Comparison of ENCODE assay signal across 20 mouse cellular contexts in the genomic region with DNA sequence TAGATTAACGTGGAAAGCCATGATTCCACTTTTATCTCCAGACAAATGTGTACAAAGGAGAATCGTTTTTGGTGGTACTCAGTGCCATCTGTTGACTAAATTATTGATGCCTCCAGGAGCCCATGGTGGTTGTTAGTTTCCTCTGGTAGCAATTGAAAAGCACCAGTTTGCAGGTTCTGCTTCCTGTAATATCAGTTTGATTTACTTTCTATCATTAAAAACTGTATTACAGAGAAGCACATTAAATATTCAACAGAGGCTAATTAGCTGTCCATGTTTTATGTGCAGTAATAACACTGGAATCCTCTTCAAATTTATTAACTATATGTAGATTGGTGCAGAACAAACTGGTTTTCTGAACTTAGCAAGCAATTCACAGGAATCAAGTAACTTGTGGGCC.
DNase-seq lines count a peak whose midpoint lies in the region; ATAC-seq and TF ChIP-seq lines count a peak whose summit lies in the region.
"Had no signal": no experiment of that assay in that cellular context is flagged by ENCODE, and none has a peak within 500 bp of the region (broad histone marks: within the 10 kb centered on the region; RNA-seq: fewer than 3 reads in every experiment).

No protein-coding gene starts in this region.

- TF ChIP-seq CTCF in kidney, postnatal 0 days (IDR thresholded peaks at IDR 0.05; ENCODE audit: low read depth): no peak

- H3K27ac ChIP-seq in hindbrain, embryonic 15.5 days (replicated peaks): no peak overlapping the region
- H3K27ac ChIP-seq in hindbrain, embryonic 11.5 days (ENCODE audit: low read depth, low read length): no peak overlapping the region
- no peak overlapping the region for H3K27ac ChIP-seq in kidney, postnatal 0 days
- H3K27ac ChIP-seq in neural tube, embryonic 13.5 days (replicated peaks): no peak overlapping the region
- no peak overlapping the region for H3K27ac ChIP-seq in neural tube, embryonic 15.5 days (replicated peaks)
- H3K27ac ChIP-seq: embryonic facial prominence, embryonic 10.5 days; embryonic facial prominence, embryonic 12.5 days; forebrain, embryonic 13.5 days; forebrain, embryonic 15.5 days had no signal

- H3K27me3 ChIP-seq in hindbrain, embryonic 15.5 days: no peaks in the 10 kb centered on the region
- no peaks in the 10 kb centered on the region for H3K27me3 ChIP-seq in hindbrain, embryonic 11.5 days (ENCODE audit: control insufficient read depth, insufficient read depth, low read length)
- H3K27me3 ChIP-seq in kidney, postnatal 0 days (ENCODE audit: insufficient read depth, low read length): no peaks in the 10 kb centered on the region
- no peaks in the 10 kb centered on the region for H3K27me3 ChIP-seq in neural tube, embryonic 13.5 days
- H3K27me3 ChIP-seq in neural tube, embryonic 15.5 days (replicated peaks): no peaks in the 10 kb centered on the region
- H3K27me3 ChIP-seq: embryonic facial prominence, embryonic 12.5 days; forebrain, embryonic 13.5 days; forebrain, embryonic 15.5 days had no signal

- no peak for DNase-seq in hindbrain, embryonic 11.5 days (ENCODE audit: low spot score)
- peak; percentile 18 for DNase-seq in kidney, postnatal 0 days (ENCODE audit: low spot score)
- no peak for DNase-seq in kidney, postnatal 10 days
- DNase-seq in neural tube, embryonic 10.5 days (ENCODE audit: extremely low spot score, low spot score): no peak
- DNase-seq in adrenal gland, adult 2 months: no peak
- DNase-seq: adrenal gland, adult 8-10 months; adrenal gland, postnatal 14 days; adrenal gland, postnatal 36 days; cerebellum, adult 11-12 months; cerebellum, adult 2 months; cerebellum, adult 9-10 months; cerebellum, postnatal 10 days; cerebellum, postnatal 25 days had no signal

- 66% methylated on average over 2 of the region's 2 CpGs for WGBS in hindbrain, embryonic 15.5 days
- WGBS in hindbrain, embryonic 11.5 days: 79% methylated on average over 2 of the region's 2 CpGs
- 60% methylated on average over 2 of the region's 2 CpGs for WGBS in kidney, postnatal 0 days
- 42% methylated on average over 2 of the region's 2 CpGs for WGBS in neural tube, embryonic 13.5 days
- 28% methylated on average over 2 of the region's 2 CpGs for WGBS in neural tube, embryonic 15.5 days

- no peak overlapping the region for H3K4me3 ChIP-seq in hindbrain, embryonic 15.5 days
- no peak overlapping the region for H3K4me3 ChIP-seq in hindbrain, embryonic 11.5 days (ENCODE audit: low read depth, low read length)
- H3K4me3 ChIP-seq in kidney, postnatal 0 days (replicated peaks; ENCODE audit: low read depth, low read length): no peak overlapping the region
- H3K4me3 ChIP-seq in neural tube, embryonic 13.5 days: no peak overlapping the region
- H3K4me3 ChIP-seq in neural tube, embryonic 15.5 days (replicated peaks): no peak overlapping the region
- H3K4me3 ChIP-seq: embryonic facial prominence, embryonic 10.5 days; embryonic facial prominence, embryonic 12.5 days; forebrain, embryonic 13.5 days; forebrain, embryonic 15.5 days had no signal

- peak; percentile 61; the same call in 1 of the 2 replicates for ATAC-seq in hindbrain, embryonic 15.5 days (ENCODE audit: low FRiP score, low read depth)
- ATAC-seq in hindbrain, embryonic 11.5 days (ENCODE audit: low FRiP score): no peak
- no peak for ATAC-seq in kidney, postnatal 0 days (replicated peaks; ENCODE audit: low FRiP score, low read depth)
- ATAC-seq in neural tube, embryonic 13.5 days (ENCODE audit: low read depth): peak; percentile 79
- peak; percentile 90 for ATAC-seq in neural tube, embryonic 15.5 days (ENCODE audit: low FRiP score)
- ATAC-seq: forebrain, embryonic 13.5 days; forebrain, embryonic 15.5 days had no signal

- H3K4me2 ChIP-seq in hindbrain, embryonic 15.5 days: no peak overlapping the region
- H3K4me2 ChIP-seq in hindbrain, embryonic 11.5 days (replicated peaks; ENCODE audit: low read depth, low read length): no peak overlapping the region
- no peak overlapping the region for H3K4me2 ChIP-seq in kidney, postnatal 0 days (ENCODE audit: low read length)
- H3K4me2 ChIP-seq in neural tube, embryonic 13.5 days: no peak overlapping the region
- no peak overlapping the region for H3K4me2 ChIP-seq in neural tube, embryonic 15.5 days
- H3K4me2 ChIP-seq: embryonic facial prominence, embryonic 12.5 days; forebrain, embryonic 13.5 days; forebrain, embryonic 15.5 days had no signal

- H3K36me3 ChIP-seq in hindbrain, embryonic 15.5 days: no peaks in the 10 kb centered on the region
- H3K36me3 ChIP-seq in hindbrain, embryonic 11.5 days (ENCODE audit: control insufficient read depth, insufficient read depth, low read length): no peaks in the 10 kb centered on the region
- H3K36me3 ChIP-seq in kidney, postnatal 0 days (ENCODE audit: insufficient read depth, low read length): no peaks in the 10 kb centered on the region
- no peaks in the 10 kb centered on the region for H3K36me3 ChIP-seq in neural tube, embryonic 13.5 days
- no peaks in the 10 kb centered on the region for H3K36me3 ChIP-seq in neural tube, embryonic 15.5 days
- H3K36me3 ChIP-seq: embryonic facial prominence, embryonic 10.5 days; embryonic facial prominence, embryonic 12.5 days; forebrain, embryonic 15.5 days had no signal

- no peaks in the 10 kb centered on the region for H3K9me3 ChIP-seq in hindbrain, embryonic 15.5 days
- no peaks in the 10 kb centered on the region for H3K9me3 ChIP-seq in hindbrain, embryonic 11.5 days (ENCODE audit: control insufficient read depth, low read length)
- no peaks in the 10 kb centered on the region for H3K9me3 ChIP-seq in kidney, postnatal 0 days (replicated peaks; ENCODE audit: low read length)
- H3K9me3 ChIP-seq in neural tube, embryonic 13.5 days: no peaks in the 10 kb centered on the region
- no peaks in the 10 kb centered on the region for H3K9me3 ChIP-seq in neural tube, embryonic 15.5 days (replicated peaks)
- H3K9me3 ChIP-seq: embryonic facial prominence, embryonic 10.5 days; embryonic facial prominence, embryonic 12.5 days; forebrain, embryonic 13.5 days; forebrain, embryonic 15.5 days had no signal

- H3K4me1 ChIP-seq in hindbrain, embryonic 15.5 days (replicated peaks): no peaks in the 10 kb centered on the region
- no peaks in the 10 kb centered on the region for H3K4me1 ChIP-seq in hindbrain, embryonic 11.5 days (replicated peaks; ENCODE audit: control insufficient read depth, insufficient read depth, low read length)
- H3K4me1 ChIP-seq in kidney, postnatal 0 days (replicated peaks; ENCODE audit: insufficient read depth, low read length): no peaks in the 10 kb centered on the region
- H3K4me1 ChIP-seq in neural tube, embryonic 13.5 days (replicated peaks): peaks cover 6% of the 10 kb centered on the region; the same call in 1 of the 2 replicates
- H3K4me1 ChIP-seq in neural tube, embryonic 15.5 days: no peaks in the 10 kb centered on the region; the same call in 1 of the 2 replicates
- H3K4me1 ChIP-seq: embryonic facial prominence, embryonic 10.5 days; embryonic facial prominence, embryonic 12.5 days; forebrain, embryonic 13.5 days; forebrain, embryonic 15.5 days had no signal

- no peak overlapping the region for H3K9ac ChIP-seq in hindbrain, embryonic 15.5 days
- no peak overlapping the region for H3K9ac ChIP-seq in hindbrain, embryonic 11.5 days (ENCODE audit: low read depth, low read length)
- H3K9ac ChIP-seq in kidney, postnatal 0 days (ENCODE audit: low read depth, low read length): no peak overlapping the region
- no peak overlapping the region for H3K9ac ChIP-seq in neural tube, embryonic 13.5 days
- no peak overlapping the region for H3K9ac ChIP-seq in neural tube, embryonic 15.5 days (replicated peaks)
- H3K9ac ChIP-seq: embryonic facial prominence, embryonic 12.5 days; forebrain, embryonic 13.5 days; forebrain, embryonic 15.5 days had no signal

Comparison
In these comparisons a context has a peak if more than half of its experiments do, and no peak if none do; other contexts are left out.
1. ATAC-seq: peak in hindbrain, embryonic 15.5 days (single experiment), neural tube, embryonic 13.5 days (single experiment) and neural tube, embryonic 15.5 days (single experiment); none in hindbrain, embryonic 11.5 days (single experiment) and kidney, postnatal 0 days (single experiment).